Mouse (Mus musculus) limb, embryonic 10.5 days (tissue): ENCODE measurements around the gene Lep. TPM values are rescaled to one million over a fixed set of nuclear protein-coding genes. Genes with fewer than 3 reads are reported as not detected.

Experiments used
- DNase-seq: peaks from one replicate; pipeline ENCODE4 v3.0.0-alpha.2; 2017; ENCODE audit warnings: low spot score
- H3K27ac ChIP-seq: fragments of 300-500 bp; sonication (generic); 2 replicates; pipeline ENCODE4 v1.5.1; 2016; ENCODE audit warnings: mild to moderate bottlenecking
- H3K27me3 ChIP-seq: fragments of 300-500 bp; sonication (generic); 2 replicates; pipeline ENCODE4 v1.6.1; 2016; ENCODE audit warnings: low read depth, mild to moderate bottlenecking; ENCODE audit not compliant: poor library complexity, severe bottlenecking
- H3K36me3 ChIP-seq: fragments of 300-500 bp; sonication (generic); 2 replicates; pipeline ENCODE4 v1.6.1; 2016; ENCODE audit warnings: mild to moderate bottlenecking, moderate library complexity
- H3K4me1 ChIP-seq: fragments of 300-500 bp; sonication (generic); 2 replicates; pipeline ENCODE4 v1.6.1; 2016
- H3K4me3 ChIP-seq: fragments of 300-500 bp; sonication (generic); 2 replicates; pipeline ENCODE4 v1.5.1; 2016; ENCODE audit warnings: mild to moderate bottlenecking, moderate library complexity
- H3K9me3 ChIP-seq: fragments of 300-500 bp; sonication (generic); replicated peaks from 2 replicates; pipeline ENCODE4 v1.6.1; 2016; ENCODE audit warnings: mild to moderate bottlenecking
- WGBS: fragments of 180-500 bp; shearing (Covaris S2); methylation state at CpG from one replicate; pipeline ENCODE4 v1.1.7; 2016; 5-methylcytosine and 5-hydroxymethylcytosine counted together
- polyA plus RNA-seq: library from polyadenylated mRNA; unstranded; fragments of >200 nt; fragmentation: Nextera tagmentation; extraction: Ambion mirVana; gene quantifications from 2 replicates; pipeline ENCODE4 v1.2.1, GENCODE M21; 2016

The Lep gene
- polyA plus RNA-seq, 1 experiment from 2014 or later: not detected

- Histone ChIP-seq H3K27ac (no peak overlapping the region), H3K9me3 (no peaks in the 10 kb centered on the region), H3K4me1 (peaks cover 5% of the 10 kb centered on the region; the same call in 1 of the 2 replicates), H3K27me3 (no peaks in the 10 kb centered on the region), H3K4me3 (no peak overlapping the region), H3K36me3 (no peaks in the 10 kb centered on the region)
- WGBS: 78% methylated on average over 14 of the region's 14 CpGs
- no peak for DNase-seq
Measured at GRCm38 (mm10) chr6:29099536-29100170, 39.6 kb downstream of the Lep start.

GRCm38 (mm10) chr6:29100423-29100822 lies 40.4 kb downstream of the Lep start:
- Histone ChIP-seq H3K4me3 (no peak overlapping the region), H3K9me3 (no peaks in the 10 kb centered on the region), H3K27me3 (no peaks in the 10 kb centered on the region), H3K4me1 (peaks cover 5% of the 10 kb centered on the region; the same call in 1 of the 2 replicates), H3K36me3 (no peaks in the 10 kb centered on the region), H3K27ac (no peak overlapping the region)
- 41% methylated on average over 3 of the region's 3 CpGs for WGBS
- no peak for DNase-seq

GRCm38 (mm10) chr6:29101248-29101864 lies 41.3 kb downstream of the Lep start:
- H3K4me1 ChIP-seq: peaks cover 5% of the 10 kb centered on the region; the same call in 1 of the 2 replicates
- H3K27me3 ChIP-seq: no peaks in the 10 kb centered on the region
- 91% methylated on average over 9 of the region's 9 CpGs for WGBS
- no peak overlapping the region for H3K4me3 ChIP-seq
- no peak overlapping the region for H3K27ac ChIP-seq
- no peaks in the 10 kb centered on the region for H3K9me3 ChIP-seq
- DNase-seq: no peak
- no peaks in the 10 kb centered on the region for H3K36me3 ChIP-seq

GRCm38 (mm10) chr6:29108376-29108775 lies 48.4 kb downstream of the Lep start:
- Histone ChIP-seq H3K4me3 (no peak overlapping the region), H3K9me3 (no peaks in the 10 kb centered on the region; the same call in 1 of the 2 replicates)

GRCm38 (mm10) chr6:29111501-29111900 lies 51.5 kb downstream of the Lep start:
- WGBS: 91% methylated on average over 4 of the region's 4 CpGs
- DNase-seq: no peak
- no peaks in the 10 kb centered on the region for H3K27me3 ChIP-seq

More at GRCm38 (mm10) chr6:29108376-29108775, 48.4 kb downstream of the Lep start:
- Histone ChIP-seq H3K36me3 (no peaks in the 10 kb centered on the region), H3K27me3 (no peaks in the 10 kb centered on the region), H3K4me1 (no peaks in the 10 kb centered on the region), H3K27ac (no peak overlapping the region)
- WGBS: 87% methylated on average over 1 of the region's 1 CpGs
- no peak for DNase-seq

GRCm38 (mm10) chr6:29115756-29116155 lies 55.7 kb downstream of the Lep start:
- H3K4me1 ChIP-seq: no peaks in the 10 kb centered on the region; the same call in 1 of the 2 replicates
- WGBS: 67% methylated on average over 7 of the region's 7 CpGs
- H3K4me3 ChIP-seq: no peak overlapping the region
- H3K27ac ChIP-seq: no peak overlapping the region
- no peak for DNase-seq
- H3K36me3 ChIP-seq: no peaks in the 10 kb centered on the region
- H3K27me3 ChIP-seq: no peaks in the 10 kb centered on the region
- H3K9me3 ChIP-seq: no peaks in the 10 kb centered on the region; the same call in 1 of the 2 replicates

More at GRCm38 (mm10) chr6:29111501-29111900, 51.5 kb downstream of the Lep start:
- Histone ChIP-seq H3K27ac (no peak overlapping the region), H3K4me3 (no peak overlapping the region), H3K9me3 (no peaks in the 10 kb centered on the region; the same call in 1 of the 2 replicates), H3K4me1 (no peaks in the 10 kb centered on the region), H3K36me3 (no peaks in the 10 kb centered on the region)

GRCm38 (mm10) chr6:29117417-29118104 lies 57.5 kb downstream of the Lep start:
- Histone ChIP-seq H3K27me3 (no peaks in the 10 kb centered on the region), H3K36me3 (no peaks in the 10 kb centered on the region), H3K27ac (no peak overlapping the region), H3K4me3 (no peak overlapping the region), H3K9me3 (no peaks in the 10 kb centered on the region), H3K4me1 (no peaks in the 10 kb centered on the region; the same call in 1 of the 2 replicates)
- no peak for DNase-seq
- WGBS: 72% methylated on average over 7 of the region's 7 CpGs

GRCm38 (mm10) chr6:29118231-29118630 lies 58.2 kb downstream of the Lep start:
- Histone ChIP-seq H3K4me3 (no peak overlapping the region), H3K9me3 (no peaks in the 10 kb centered on the region), H3K27me3 (no peaks in the 10 kb centered on the region), H3K27ac (no peak overlapping the region), H3K4me1 (no peaks in the 10 kb centered on the region; the same call in 1 of the 2 replicates), H3K36me3 (peaks cover 4% of the 10 kb centered on the region; the same call in 1 of the 2 replicates)
- DNase-seq: no peak

- DNase-seq: no peak
- WGBS: 81% methylated on average over 4 of the region's 4 CpGs
Measured at GRCm38 (mm10) chr6:29118963-29119362, 58.9 kb downstream of the Lep start.

GRCm38 (mm10) chr6:29119990-29120389 lies 60.0 kb downstream of the Lep start:
- Histone ChIP-seq H3K36me3 (peaks cover 17% of the 10 kb centered on the region), H3K4me1 (no peaks in the 10 kb centered on the region; the same call in 1 of the 2 replicates), H3K27ac (no peak overlapping the region), H3K4me3 (no peak overlapping the region), H3K27me3 (no peaks in the 10 kb centered on the region), H3K9me3 (no peaks in the 10 kb centered on the region)
- DNase-seq: no peak
- 91% methylated on average over 13 of the region's 13 CpGs for WGBS

More at GRCm38 (mm10) chr6:29118963-29119362, 58.9 kb downstream of the Lep start:
- no peaks in the 10 kb centered on the region for H3K9me3 ChIP-seq
- no peak overlapping the region for H3K27ac ChIP-seq
- H3K4me1 ChIP-seq: no peaks in the 10 kb centered on the region; the same call in 1 of the 2 replicates
- H3K4me3 ChIP-seq: no peak overlapping the region
- H3K27me3 ChIP-seq: no peaks in the 10 kb centered on the region
- H3K36me3 ChIP-seq: peaks cover 8% of the 10 kb centered on the region
